8 mouse cellular contexts compared by ENCODE assay signal in the genomic region with DNA sequence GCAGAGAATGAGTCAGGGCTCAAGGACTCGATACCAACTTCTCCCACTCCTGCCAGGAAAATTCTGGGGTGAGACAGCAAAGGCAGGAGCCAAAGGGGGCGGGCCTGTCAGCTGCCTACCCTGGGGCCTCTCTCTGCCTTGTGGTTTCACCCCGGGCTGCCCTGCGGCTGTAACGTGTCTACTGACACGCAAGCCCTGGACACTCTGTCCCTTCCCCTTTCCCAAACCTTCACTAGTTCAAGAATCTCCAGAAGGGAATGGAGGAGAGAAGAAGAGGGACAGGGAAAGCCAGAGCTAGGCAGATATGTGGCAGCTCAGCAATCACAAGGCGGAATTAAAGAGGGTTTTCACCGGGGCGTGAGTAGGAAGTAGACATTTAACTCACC. TPM values are rescaled to one million over a fixed set of nuclear protein-coding genes. Genes with fewer than 3 reads are reported as not detected.
DNase-seq lines count a peak whose midpoint lies in the region; ATAC-seq and TF ChIP-seq lines count a peak whose summit lies in the region.

No protein-coding gene starts in this region.

- peak overlapping the region; percentile 22 for H3K4me3 ChIP-seq in thymus, adult 2 months (ENCODE audit: control insufficient read depth, insufficient read depth, low read length)
- H3K4me3 ChIP-seq in limb, embryonic 12.5 days (replicated peaks), result peak overlapping the region; percentile 42
- H3K4me3 ChIP-seq in midbrain, embryonic 12.5 days, result peak overlapping the region; percentile 44

- peak; percentile 21 for DNase-seq in thymus, adult 2 months
- no peak for DNase-seq in thymus, postnatal 10 days (ENCODE audit: low spot score in 2 of 2)
- DNase-seq in cerebellum, adult 9-11 months, result peak; percentile 63
- peak; percentile 81 for DNase-seq in gastrocnemius, postnatal 14 days
- peak; percentile 61 for DNase-seq in induced T-regulatory cell, adult 2 months (ENCODE audit: low read depth)
- peak; percentile 28 for DNase-seq in thymus, postnatal 4 days

- no peaks in the 10 kb centered on the region; the same call in 1 of the 2 replicates for H3K27me3 ChIP-seq in thymus, adult 2 months (ENCODE audit: control insufficient read depth, insufficient read depth, low read length)
- peaks cover 7% of the 10 kb centered on the region for H3K27me3 ChIP-seq in limb, embryonic 12.5 days
- H3K27me3 ChIP-seq in midbrain, embryonic 12.5 days, result peaks cover 15% of the 10 kb centered on the region

- intact Hi-C loops in gastrocnemius, postnatal 14 days (cut with DNase I; ENCODE audit: low total_unique reads), result loop anchor here (10.0 kb wide), 1 partner anchor 55 kb away; no protein-coding TSS in a partner anchor

- no peaks in the 10 kb centered on the region for H3K9me3 ChIP-seq in limb, embryonic 12.5 days
- H3K9me3 ChIP-seq in midbrain, embryonic 12.5 days, result no peaks in the 10 kb centered on the region

- H3K36me3 ChIP-seq in thymus, adult 2 months (ENCODE audit: control insufficient read depth, insufficient read depth, low read length), result no peaks in the 10 kb centered on the region
- no peaks in the 10 kb centered on the region for H3K36me3 ChIP-seq in limb, embryonic 12.5 days
- no peaks in the 10 kb centered on the region for H3K36me3 ChIP-seq in midbrain, embryonic 12.5 days

- no peak for TF ChIP-seq CTCF in thymus, adult 2 months (IDR thresholded peaks at IDR 0.05; ENCODE audit: borderline replicate concordance, control insufficient read depth, extremely low read depth, insufficient read depth, low read length, poor library complexity)

- H3K4me2 ChIP-seq in limb, embryonic 12.5 days, result peak overlapping the region; percentile 76
- H3K4me2 ChIP-seq in midbrain, embryonic 12.5 days (replicated peaks), result peak overlapping the region; percentile 69

- H3K4me1 ChIP-seq in thymus, adult 2 months (replicated peaks; ENCODE audit: control insufficient read depth, insufficient read depth, low read length), result peaks cover 9% of the 10 kb centered on the region
- H3K4me1 ChIP-seq in limb, embryonic 12.5 days (replicated peaks), result peaks cover 19% of the 10 kb centered on the region
- peaks cover 24% of the 10 kb centered on the region for H3K4me1 ChIP-seq in midbrain, embryonic 12.5 days

- H3K9ac ChIP-seq in limb, embryonic 12.5 days (replicated peaks), result peak overlapping the region; percentile 53; the same call in 1 of the 2 replicates
- peak overlapping the region; percentile 57 for H3K9ac ChIP-seq in midbrain, embryonic 12.5 days (replicated peaks)

- H3K27ac ChIP-seq in thymus, adult 2 months (ENCODE audit: control insufficient read depth, insufficient read depth, low read length), result no peak overlapping the region
- no peak overlapping the region for H3K27ac ChIP-seq in limb, embryonic 12.5 days
- H3K27ac ChIP-seq in midbrain, embryonic 12.5 days (replicated peaks), result 0 out of 2 replicates have a peak overlapping the region, but pooled peaks have one; percentile 6

- WGBS in thymus, adult 2 months, result 4% methylated on average over 9 of the region's 9 CpGs
- WGBS in limb, embryonic 12.5 days, result 6% methylated on average over 9 of the region's 9 CpGs
- 2% methylated on average over 9 of the region's 9 CpGs for WGBS in midbrain, embryonic 12.5 days

- ATAC-seq in limb, embryonic 12.5 days (ENCODE audit: insufficient number of reproducible peaks, insufficient read depth, low FRiP score, low TSS enrichment, low read depth), result no peak
- ATAC-seq in midbrain, embryonic 12.5 days (ENCODE audit: low FRiP score, low read depth), result no peak

- no peak for TF ChIP-seq POLR2A in thymus, adult 2 months (IDR thresholded peaks at IDR 0.05; ENCODE audit: control insufficient read depth, extremely low read depth, insufficient read depth, low read length, poor library complexity)

RNA-seq across cellular contexts. Expression of a gene that starts 6.1 kb away (rescaled TPM):
- polyA plus RNA-seq in thymus, adult 2 months (2012; rRNA removed), result 13.2 and 14.1 TPM in 2 replicates
- total RNA-seq in gastrocnemius, postnatal 14 days (2021), result 10 to 100 TPM; 32.0 to 36.0 TPM
- polyA plus RNA-seq in limb, embryonic 12.5 days (2016; fragmentation: Nextera tagmentation; extraction: Ambion mirVana), result 51.2 and 53.5 TPM in 2 replicates
- polyA plus RNA-seq in midbrain, embryonic 12.5 days (2016; fragmentation: Nextera tagmentation; extraction: Ambion mirVana), result 43.2 and 46.5 TPM in 2 replicates

RNA-seq across cellular contexts. Expression of a gene that starts 29.0 kb away (rescaled TPM):
- 36.9 and 42.9 TPM in 2 replicates for polyA plus RNA-seq in thymus, adult 2 months (2012; rRNA removed)
- 10 to 100 TPM; 46.3 to 54.3 TPM for total RNA-seq in gastrocnemius, postnatal 14 days (2021)
- 81.1 and 85.8 TPM in 2 replicates for polyA plus RNA-seq in limb, embryonic 12.5 days (2016; fragmentation: Nextera tagmentation; extraction: Ambion mirVana)
- 134 and 144 TPM in 2 replicates for polyA plus RNA-seq in midbrain, embryonic 12.5 days (2016; fragmentation: Nextera tagmentation; extraction: Ambion mirVana)

RNA-seq across cellular contexts. Expression of a gene that starts 42.4 kb away (rescaled TPM):
- 0.54 and 0.70 TPM in 2 replicates for polyA plus RNA-seq in thymus, adult 2 months (2012; rRNA removed)
- total RNA-seq in gastrocnemius, postnatal 14 days (2021), result under 1 TPM in 1 of 2 experiments, not detected in 1; 0.27 TPM
- 0.05 and 0.14 TPM in 2 replicates for polyA plus RNA-seq in limb, embryonic 12.5 days (2016; fragmentation: Nextera tagmentation; extraction: Ambion mirVana)
- polyA plus RNA-seq in midbrain, embryonic 12.5 days (2016; fragmentation: Nextera tagmentation; extraction: Ambion mirVana), result 0.13 and 0.18 TPM in 2 replicates

RNA-seq across cellular contexts. Expression of a gene that starts 52.9 kb away (rescaled TPM):
- polyA plus RNA-seq in thymus, adult 2 months (2012; rRNA removed), result 17.3 and 17.8 TPM in 2 replicates
- total RNA-seq in gastrocnemius, postnatal 14 days (2021), result 10 to 100 TPM; 32.4 to 36.2 TPM
- polyA plus RNA-seq in limb, embryonic 12.5 days (2016; fragmentation: Nextera tagmentation; extraction: Ambion mirVana), result 5.1 and 5.5 TPM in 2 replicates
- 9.3 and 9.4 TPM in 2 replicates for polyA plus RNA-seq in midbrain, embryonic 12.5 days (2016; fragmentation: Nextera tagmentation; extraction: Ambion mirVana)

Comparison
In these comparisons a context has a peak if more than half of its experiments do, and no peak if none do; other contexts are left out.
1. DNase-seq: peak in thymus, adult 2 months (single experiment), cerebellum, adult 9-11 months (single experiment), gastrocnemius, postnatal 14 days (single experiment), induced T-regulatory cell, adult 2 months (single experiment) and thymus, postnatal 4 days (single experiment); none in thymus, postnatal 10 days (0 of 2).
2. Peak in every context shown above with its lines, with median percentiles within 50 percentile points of each other: H3K4me3 ChIP-seq.